Mouse (Mus musculus) heart, embryonic 11.5 days (tissue): ENCODE results near the gene Dtnb. TPM values are rescaled to one million over a fixed set of nuclear protein-coding genes. Genes with fewer than 3 reads are reported as not detected.

Experiments
- ATAC-seq: fragments of 200-750 bp; cut with Nextera tagmentation; replicated peaks from 2 replicates; pipeline ENCODE4 v1.8.0; 2017; ENCODE audit warnings: moderate library complexity; ENCODE audit not compliant: insufficient number of reproducible peaks, low FRiP score, low TSS enrichment
- H3K27ac ChIP-seq: fragments of 300-500 bp; sonication (generic); 2 replicates; pipeline ENCODE4 v1.5.1; 2014; ENCODE audit warnings: mild to moderate bottlenecking, low read depth, low read length
- H3K27me3 ChIP-seq: fragments of 300-500 bp; sonication (generic); 2 replicates; pipeline ENCODE4 v1.6.1; 2014; ENCODE audit warnings: mild to moderate bottlenecking, low read length, mixed read lengths; ENCODE audit not compliant: control insufficient read depth, insufficient read depth
- H3K36me3 ChIP-seq: fragments of 300-500 bp; sonication (generic); 2 replicates; pipeline ENCODE4 v1.6.1; 2014; ENCODE audit warnings: mild to moderate bottlenecking, low read length, moderate library complexity, mixed read lengths; ENCODE audit not compliant: control insufficient read depth, insufficient read depth
- H3K4me1 ChIP-seq: fragments of 300-500 bp; sonication (generic); 2 replicates; pipeline ENCODE4 v1.6.1; 2014; ENCODE audit warnings: low read length; ENCODE audit not compliant: control insufficient read depth, insufficient read depth
- H3K4me2 ChIP-seq: fragments of 300-500 bp; sonication (generic); 2 replicates; pipeline ENCODE4 v1.6.1; 2014; ENCODE audit warnings: mild to moderate bottlenecking, moderate library complexity
- H3K4me3 ChIP-seq: fragments of 300-500 bp; sonication (generic); 2 replicates; pipeline ENCODE4 v1.5.1; 2014; ENCODE audit warnings: low read depth, low read length
- H3K9ac ChIP-seq: fragments of 300-500 bp; sonication (generic); 2 replicates; pipeline ENCODE4 v1.6.1; 2014; ENCODE audit warnings: mild to moderate bottlenecking, low read depth, low read length, moderate library complexity
- H3K9me3 ChIP-seq: fragments of 300-500 bp; sonication (generic); replicated peaks from 2 replicates; pipeline ENCODE4 v1.6.1; 2016; ENCODE audit warnings: low read length; ENCODE audit not compliant: control insufficient read depth
- WGBS: fragments of 180-500 bp; shearing (Covaris S2); extraction: QIAGEN DNeasy Blood & Tissue Kit; methylation state at CpG from one replicate; pipeline ENCODE4 v1.1.7; 2014; ENCODE audit not compliant: insufficient replicate concordance; 5-methylcytosine and 5-hydroxymethylcytosine counted together
- polyA plus RNA-seq: library from polyadenylated mRNA; unstranded; fragments of >200 nt; fragmentation: Nextera tagmentation; extraction: Ambion mirVana; gene quantifications from 2 replicates; pipeline ENCODE4 v1.2.1, GENCODE M21; 2014

Gene Dtnb
- polyA plus RNA-seq, 1 experiment from 2014 or later = 26.7 TPM

- no peaks in the 10 kb centered on the region for H3K9me3 ChIP-seq
- 44% methylated on average over 7 of the region's 7 CpGs for WGBS
- no peak overlapping the region for H3K4me3 ChIP-seq
- no peaks in the 10 kb centered on the region for H3K27me3 ChIP-seq
- H3K4me2 ChIP-seq = peak overlapping the region; percentile 69
- no peaks in the 10 kb centered on the region for H3K36me3 ChIP-seq
- no peak overlapping the region for H3K9ac ChIP-seq
- peaks cover 21% of the 10 kb centered on the region; the same call in 1 of the 2 replicates for H3K4me1 ChIP-seq
- no peak overlapping the region for H3K27ac ChIP-seq
- no peak for ATAC-seq
Measured at GRCm38 (mm10) chr12:3791257-3791656, 219.1 kb downstream of the Dtnb start.

- peak; percentile 75 for ATAC-seq
- H3K4me2 ChIP-seq = peak overlapping the region; percentile 69
- H3K4me3 ChIP-seq = peak overlapping the region; percentile 39
- peaks cover 21% of the 10 kb centered on the region; the same call in 1 of the 2 replicates for H3K4me1 ChIP-seq
- no peaks in the 10 kb centered on the region for H3K9me3 ChIP-seq
- peak overlapping the region; percentile 71 for H3K9ac ChIP-seq
- no peaks in the 10 kb centered on the region for H3K27me3 ChIP-seq
- under 1% methylated on average over 22 of the region's 22 CpGs for WGBS
- H3K27ac ChIP-seq = no peak overlapping the region
- H3K36me3 ChIP-seq = no peaks in the 10 kb centered on the region
Measured at GRCm38 (mm10) chr12:3791732-3792131, 219.6 kb downstream of the Dtnb start.

GRCm38 (mm10) chr12:3792248-3792647 lies 220.1 kb downstream of the Dtnb start:
- WGBS = 15% methylated on average over 8 of the region's 8 CpGs
- peak overlapping the region; percentile 71; the same call in 1 of the 2 replicates for H3K9ac ChIP-seq
- no peaks in the 10 kb centered on the region for H3K9me3 ChIP-seq
- H3K4me1 ChIP-seq = peaks cover 16% of the 10 kb centered on the region; the same call in 1 of the 2 replicates
- peak overlapping the region; percentile 69 for H3K4me2 ChIP-seq
- no peaks in the 10 kb centered on the region for H3K27me3 ChIP-seq
- no peak for ATAC-seq
- peak overlapping the region; percentile 39 for H3K4me3 ChIP-seq
- no peak overlapping the region for H3K27ac ChIP-seq
- no peaks in the 10 kb centered on the region for H3K36me3 ChIP-seq

- H3K9ac ChIP-seq = no peak overlapping the region
- no peaks in the 10 kb centered on the region for H3K27me3 ChIP-seq
- H3K4me2 ChIP-seq = no peak overlapping the region
- no peaks in the 10 kb centered on the region for H3K36me3 ChIP-seq
- no peak for ATAC-seq
- no peak overlapping the region for H3K27ac ChIP-seq
- 13% methylated on average over 3 of the region's 4 CpGs for WGBS
- no peak overlapping the region for H3K4me3 ChIP-seq
- H3K4me1 ChIP-seq = peaks cover 5% of the 10 kb centered on the region; the same call in 1 of the 2 replicates
- no peaks in the 10 kb centered on the region for H3K9me3 ChIP-seq
Measured at GRCm38 (mm10) chr12:3795569-3795968, 223.4 kb downstream of the Dtnb start.

GRCm38 (mm10) chr12:3799551-3799950 lies 227.4 kb downstream of the Dtnb start:
- Histone ChIP-seq H3K27ac (no peak overlapping the region), H3K4me2 (no peak overlapping the region), H3K27me3 (no peaks in the 10 kb centered on the region), H3K4me3 (no peak overlapping the region), H3K9me3 (no peaks in the 10 kb centered on the region), H3K4me1 (no peaks in the 10 kb centered on the region), H3K9ac (no peak overlapping the region), H3K36me3 (no peaks in the 10 kb centered on the region)
- 82% methylated on average over 1 of the region's 1 CpGs for WGBS
- no peak for ATAC-seq

- H3K4me2 ChIP-seq = peak within 1 kb of the TSS; percentile 85
- H3K9ac ChIP-seq = peak within 1 kb of the TSS; percentile 93
- peak within 1 kb of the TSS; percentile 96 for H3K27ac ChIP-seq
- 10% methylated on average over 4 of the region's 4 CpGs for WGBS
- peaks cover 32% of the 10 kb centered on the region for H3K4me1 ChIP-seq
- no peaks in the 10 kb centered on the region for H3K36me3 ChIP-seq
- no peaks in the 10 kb centered on the region for H3K27me3 ChIP-seq
- H3K4me3 ChIP-seq = peak within 1 kb of the TSS; percentile 88
- no peaks in the 10 kb centered on the region for H3K9me3 ChIP-seq
- ATAC-seq = peak; percentile 2; the same call in 1 of the 2 replicates
Measured at GRCm38 (mm10) chr12:3805852-3806251, 233.7 kb downstream of the Dtnb start, which contains the start of gene Dnmt3a. Dnmt3a (plus strand) TSS chr12:3806007.

GRCm38 (mm10) chr12:3806271-3806684 lies 234.1 kb downstream of the Dtnb start:
- Histone ChIP-seq H3K36me3 (no peaks in the 10 kb centered on the region), H3K9ac (peak overlapping the region; percentile 93), H3K27me3 (no peaks in the 10 kb centered on the region), H3K27ac (peak overlapping the region; percentile 96), H3K9me3 (no peaks in the 10 kb centered on the region), H3K4me1 (peaks cover 36% of the 10 kb centered on the region), H3K4me2 (peak overlapping the region; percentile 85), H3K4me3 (peak overlapping the region; percentile 88)
- peak; percentile 66 for ATAC-seq
- WGBS = under 1% methylated on average over 32 of the region's 41 CpGs

DNA sequence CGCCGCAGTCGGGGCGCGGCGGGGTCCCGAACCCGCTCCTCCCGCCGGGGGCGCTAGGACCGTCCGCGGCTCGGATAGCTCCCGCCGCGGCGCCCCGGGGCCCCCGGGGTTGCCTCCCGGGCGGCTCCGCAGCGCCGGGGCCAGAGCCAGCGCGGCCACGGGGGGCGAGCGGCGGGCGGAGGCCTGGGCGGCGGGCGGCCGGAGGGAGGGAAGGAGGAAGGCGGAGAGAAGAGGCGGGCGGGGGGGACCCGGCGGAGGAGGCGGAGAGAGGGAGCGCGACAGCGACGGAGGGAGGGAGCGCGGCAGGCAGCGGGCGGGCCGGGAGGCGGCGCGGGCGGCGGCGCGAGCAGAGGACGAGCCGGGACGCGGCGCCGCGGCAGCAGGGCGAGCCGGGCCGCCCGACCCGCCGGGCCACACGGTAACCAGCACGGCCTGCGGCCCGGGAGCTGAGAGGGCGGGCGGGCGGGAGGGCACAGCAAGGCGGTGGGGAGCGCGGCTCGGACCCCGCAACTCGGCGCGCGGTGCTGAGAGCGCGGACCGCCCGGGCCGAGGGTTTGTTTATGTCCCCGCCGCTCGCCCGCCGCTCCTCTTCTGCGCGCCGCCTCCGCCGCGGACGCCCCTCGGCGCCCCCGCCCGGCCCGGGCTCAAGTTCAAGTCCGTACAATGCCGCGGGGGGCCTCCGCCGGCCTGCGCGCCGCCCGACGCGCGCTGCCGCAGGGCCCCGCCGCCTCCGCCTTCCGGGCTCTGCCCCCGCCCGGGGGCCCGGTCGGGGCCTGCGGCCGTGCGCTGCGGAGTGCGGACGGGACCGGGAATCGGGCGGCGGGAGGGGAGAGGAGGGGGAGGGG lies 234.7 kb downstream of the Dtnb start:
- peak overlapping the region; percentile 96 for H3K27ac ChIP-seq
- H3K36me3 ChIP-seq = no peaks in the 10 kb centered on the region
- peak overlapping the region; percentile 85 for H3K4me2 ChIP-seq
- peaks cover 42% of the 10 kb centered on the region for H3K4me1 ChIP-seq
- ATAC-seq = peak; percentile 26
- H3K27me3 ChIP-seq = no peaks in the 10 kb centered on the region
- peak overlapping the region; percentile 93 for H3K9ac ChIP-seq
- WGBS = 2% methylated on average over 61 of the region's 141 CpGs
- peak overlapping the region; percentile 88 for H3K4me3 ChIP-seq
- no peaks in the 10 kb centered on the region for H3K9me3 ChIP-seq
